Mouse (Mus musculus): ENCODE data around the gene Zc2hc1b. TPM values are rescaled to one million over a fixed set of nuclear protein-coding genes. Genes with fewer than 3 reads are reported as not detected.

Zc2hc1b gene
- polyA plus RNA-seq, 1 experiment: not detected

DNA sequence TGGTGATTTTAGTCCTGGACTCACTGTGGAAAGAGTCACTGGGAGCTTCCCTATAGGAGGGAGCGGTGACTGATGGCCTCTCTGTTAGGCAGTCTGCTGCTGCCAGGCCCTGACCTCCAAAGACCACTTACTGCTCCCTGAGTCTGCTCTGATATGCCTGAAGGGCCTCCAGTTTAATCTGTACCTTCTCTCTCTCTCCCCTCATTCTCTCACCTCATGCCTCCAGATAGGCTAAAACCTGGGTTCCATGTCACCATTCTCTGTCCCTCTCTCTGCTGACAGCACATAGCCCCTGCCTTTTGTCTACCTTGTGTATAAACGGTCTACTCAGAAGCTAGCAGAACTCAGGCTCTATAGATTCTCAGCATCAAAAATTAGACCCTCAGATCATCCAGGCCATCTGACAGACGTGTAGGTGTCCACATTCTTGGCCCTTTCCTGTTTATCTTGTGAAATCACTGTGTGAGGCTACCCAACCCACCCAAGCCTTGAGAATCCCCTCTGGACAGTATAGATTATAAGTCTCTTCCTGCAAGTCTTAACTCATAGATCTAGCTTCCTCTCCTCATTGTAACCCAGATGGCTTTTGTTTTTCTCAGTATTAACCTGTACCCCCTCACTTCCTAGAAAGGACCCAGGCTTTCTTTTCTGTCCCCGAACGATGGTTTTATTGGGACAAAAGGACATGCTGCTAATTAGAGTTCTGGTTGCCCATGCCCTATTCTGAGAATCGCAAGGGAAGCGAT, 59.6 kb downstream of the Zc2hc1b start:
- no peak overlapping the region for H3K4me3 ChIP-seq (replicated peaks)
- no peaks in the 10 kb centered on the region for H3K4me1 ChIP-seq
- TF ChIP-seq GATA1 (IDR thresholded peaks at IDR 0.05; ENCODE audit: borderline replicate concordance, low read length) (no peak), FLI1 (IDR thresholded peaks at IDR 0.05; ENCODE audit: low read length) (no peak)

DNA sequence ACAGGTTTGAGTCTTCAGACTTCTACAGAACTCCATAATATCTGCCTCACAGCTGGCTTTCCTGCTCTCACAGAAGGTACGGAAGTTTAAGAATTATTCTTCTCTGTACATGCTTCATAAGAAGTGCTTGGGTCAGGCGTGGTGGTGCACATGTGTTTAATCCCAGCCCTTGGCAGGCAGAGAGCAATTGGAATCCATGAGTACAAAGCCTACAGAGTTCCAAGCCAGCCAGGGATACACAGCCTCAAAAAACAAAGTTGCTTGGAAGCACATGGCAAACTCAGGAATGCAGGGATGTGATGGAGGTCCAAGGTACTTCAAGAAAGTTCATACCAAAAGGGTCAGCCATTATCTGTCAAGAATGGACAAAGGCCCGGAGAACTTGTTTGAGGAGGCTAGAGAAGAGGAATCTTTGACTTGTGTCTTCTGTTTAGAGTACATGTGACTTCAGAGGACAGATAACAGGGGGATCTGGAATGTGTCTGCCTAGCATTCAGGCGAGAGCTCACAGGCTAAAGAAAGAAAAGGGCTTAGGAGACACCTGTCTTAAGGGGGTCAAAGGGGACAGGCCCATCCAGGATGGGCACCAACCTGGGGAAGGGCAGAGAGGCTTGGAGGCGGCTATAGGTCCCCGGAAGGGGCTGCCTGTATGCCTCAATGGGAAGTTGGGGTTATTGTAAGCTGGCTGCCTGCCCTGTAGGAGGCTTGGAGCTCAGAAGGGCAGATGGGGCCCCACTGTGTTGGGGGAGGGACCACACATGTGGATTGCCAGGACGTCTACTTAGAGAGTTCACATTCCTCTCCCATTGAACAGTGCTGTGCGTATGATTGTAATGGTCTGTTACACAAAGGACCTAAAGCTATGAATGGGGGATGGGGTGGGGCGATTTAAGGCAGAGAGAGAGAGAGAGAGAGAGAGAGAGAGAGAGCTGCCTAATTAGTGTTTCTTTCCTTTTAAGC, 60.8 kb downstream of the Zc2hc1b start:
- H3K4me1 ChIP-seq: no peaks in the 10 kb centered on the region
- TF ChIP-seq FLI1 (IDR thresholded peaks at IDR 0.05; ENCODE audit: low read length) (no peak), GATA1 (IDR thresholded peaks at IDR 0.05; ENCODE audit: borderline replicate concordance, low read length) (no peak)
- H3K27me3 ChIP-seq (replicated peaks): peaks cover 10% of the 10 kb centered on the region
- H3K4me3 ChIP-seq (replicated peaks): no peak overlapping the region
- no peaks in the 10 kb centered on the region for H3K9me3 ChIP-seq
- no peaks in the 10 kb centered on the region for H3K36me3 ChIP-seq (replicated peaks; ENCODE audit: low read length)

More for the DNA sequence above, 59.6 kb downstream of the Zc2hc1b start:
- H3K27me3 ChIP-seq (replicated peaks): peaks cover 10% of the 10 kb centered on the region
- H3K9me3 ChIP-seq: no peaks in the 10 kb centered on the region
- no peaks in the 10 kb centered on the region for H3K36me3 ChIP-seq (replicated peaks; ENCODE audit: low read length)

DNA sequence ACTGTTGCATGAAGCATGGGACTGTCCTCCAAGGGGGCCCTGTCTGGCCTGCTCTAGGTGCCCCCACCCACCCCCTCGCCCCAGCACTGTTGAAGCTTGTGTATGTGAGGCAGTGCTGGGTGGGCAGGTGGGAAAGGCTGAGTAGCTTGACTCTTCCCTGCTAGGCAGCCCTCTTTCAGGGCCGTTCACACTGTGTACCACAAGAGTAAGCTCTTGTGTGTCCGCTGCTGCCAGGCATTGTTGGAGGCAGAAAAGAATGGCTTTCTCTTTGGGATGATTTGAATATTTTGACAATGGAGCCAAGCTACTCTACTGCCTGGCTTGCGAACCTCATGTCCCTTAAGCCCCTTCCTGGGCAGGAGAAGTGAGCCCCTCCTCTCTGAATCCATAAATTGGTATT, 62.8 kb downstream of the Zc2hc1b start:
- Histone ChIP-seq H3K36me3 (replicated peaks; ENCODE audit: low read length) (no peaks in the 10 kb centered on the region), H3K9me3 (no peaks in the 10 kb centered on the region), H3K27me3 (replicated peaks) (peaks cover 11% of the 10 kb centered on the region), H3K4me3 (replicated peaks) (no peak overlapping the region), H3K4me1 (no peaks in the 10 kb centered on the region)
- no peak for TF ChIP-seq FLI1 (IDR thresholded peaks at IDR 0.05; ENCODE audit: low read length)
- no peak for TF ChIP-seq GATA1 (IDR thresholded peaks at IDR 0.05; ENCODE audit: borderline replicate concordance, low read length)

DNA sequence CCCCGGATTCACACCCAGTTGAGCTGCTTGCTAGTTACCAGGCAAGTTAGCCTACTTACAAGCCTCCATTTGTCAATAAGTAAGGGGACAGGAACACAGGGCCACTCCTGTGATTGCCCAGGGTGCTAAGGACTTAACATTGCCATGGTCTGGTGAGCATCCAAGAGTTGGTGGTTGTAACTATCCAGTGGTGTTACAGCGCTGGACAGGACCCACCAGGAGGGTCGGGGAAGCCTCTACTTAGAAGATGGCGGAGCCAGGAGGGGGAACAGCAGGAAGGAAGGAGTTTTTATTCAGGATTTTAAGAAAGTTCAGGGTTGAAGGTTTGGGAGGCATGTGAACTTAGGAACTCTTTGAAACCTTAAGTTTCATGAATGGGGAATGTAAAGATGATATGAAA, 64.2 kb downstream of the Zc2hc1b start:
- Histone ChIP-seq H3K36me3 (replicated peaks; ENCODE audit: low read length) (no peaks in the 10 kb centered on the region), H3K4me3 (replicated peaks) (no peak overlapping the region), H3K4me1 (no peaks in the 10 kb centered on the region), H3K9me3 (no peaks in the 10 kb centered on the region), H3K27me3 (replicated peaks) (peaks cover 11% of the 10 kb centered on the region)
- TF ChIP-seq FLI1 (IDR thresholded peaks at IDR 0.05; ENCODE audit: low read length) (no peak), GATA1 (IDR thresholded peaks at IDR 0.05; ENCODE audit: borderline replicate concordance, low read length) (no peak)

DNA sequence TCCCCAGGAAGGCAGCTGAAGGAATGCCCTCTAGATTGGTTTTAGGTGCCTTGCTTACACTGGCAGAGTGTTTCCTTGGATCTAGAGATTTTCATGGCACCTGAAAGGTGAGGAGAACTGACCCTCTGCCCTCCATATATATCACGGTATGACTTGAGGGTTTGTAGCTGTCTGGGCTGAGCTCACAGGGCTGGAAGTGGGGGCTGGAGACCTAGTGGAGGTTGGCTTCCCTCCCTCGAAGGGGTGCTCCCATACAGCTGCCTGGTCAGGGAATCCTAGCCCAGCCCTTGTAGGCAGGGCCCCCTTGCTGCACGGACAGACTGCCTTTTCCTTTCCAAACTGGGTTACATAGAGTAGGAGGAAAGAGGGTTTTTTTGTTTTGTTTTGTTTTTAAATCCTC, 65.0 kb downstream of the Zc2hc1b start:
- H3K9me3 ChIP-seq: no peaks in the 10 kb centered on the region
- TF ChIP-seq GATA1 (IDR thresholded peaks at IDR 0.05; ENCODE audit: borderline replicate concordance, low read length): no peak
- no peaks in the 10 kb centered on the region for H3K36me3 ChIP-seq (replicated peaks; ENCODE audit: low read length)
- peaks cover 13% of the 10 kb centered on the region for H3K27me3 ChIP-seq (replicated peaks)
- H3K4me1 ChIP-seq: no peaks in the 10 kb centered on the region
- H3K4me3 ChIP-seq (replicated peaks): no peak overlapping the region

DNA sequence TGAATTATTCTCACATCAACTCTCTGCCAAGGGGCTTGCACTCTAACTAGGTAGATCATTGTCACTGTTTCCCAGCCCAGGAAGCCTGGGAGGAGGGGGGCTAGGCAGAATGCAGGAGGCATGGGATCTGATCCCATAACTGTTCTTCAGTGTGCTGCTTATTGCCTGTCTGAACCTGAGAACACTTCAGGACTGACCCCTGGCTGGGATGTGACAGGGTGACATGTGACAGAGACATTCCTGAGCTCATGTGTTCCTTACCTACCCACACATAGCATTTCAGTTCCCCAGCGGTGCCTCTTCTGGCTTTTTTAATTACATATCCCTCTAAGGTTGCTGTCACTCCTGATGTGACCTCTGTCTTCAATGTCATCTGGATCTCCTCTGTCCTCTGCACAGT, 68.0 kb downstream of the Zc2hc1b start:
- Histone ChIP-seq H3K27me3 (replicated peaks) (peaks cover 9% of the 10 kb centered on the region), H3K4me3 (replicated peaks) (no peak overlapping the region), H3K9me3 (no peaks in the 10 kb centered on the region), H3K36me3 (replicated peaks; ENCODE audit: low read length) (no peaks in the 10 kb centered on the region), H3K4me1 (no peaks in the 10 kb centered on the region)
- TF ChIP-seq FLI1 (IDR thresholded peaks at IDR 0.05; ENCODE audit: low read length): no peak
- TF ChIP-seq GATA1 (IDR thresholded peaks at IDR 0.05; ENCODE audit: borderline replicate concordance, low read length): no peak

DNA sequence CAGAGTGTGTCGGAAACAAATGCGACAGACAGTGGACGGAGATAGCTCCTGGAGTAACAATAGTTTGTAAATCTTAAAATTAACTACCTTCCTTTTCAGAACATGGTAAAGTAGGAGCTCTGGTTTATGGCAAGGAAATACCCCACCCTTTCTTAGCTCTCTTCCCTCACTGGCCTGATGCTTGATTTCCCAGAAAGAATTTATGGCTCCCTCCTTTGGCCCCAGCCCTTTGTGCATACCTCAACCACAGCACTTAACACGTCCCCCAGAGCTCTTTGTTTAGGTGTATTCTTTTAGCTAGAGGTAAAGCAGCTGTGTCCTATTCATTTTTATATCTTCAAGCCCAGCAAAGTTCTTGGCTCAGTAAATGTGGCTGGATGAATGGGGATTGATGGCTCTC, 69.0 kb downstream of the Zc2hc1b start:
- TF ChIP-seq GATA1 (IDR thresholded peaks at IDR 0.05; ENCODE audit: borderline replicate concordance, low read length) (no peak), FLI1 (IDR thresholded peaks at IDR 0.05; ENCODE audit: low read length) (no peak)
- H3K36me3 ChIP-seq (replicated peaks; ENCODE audit: low read length): no peaks in the 10 kb centered on the region
- no peak overlapping the region for H3K4me3 ChIP-seq (replicated peaks)
- H3K9me3 ChIP-seq: no peaks in the 10 kb centered on the region
- H3K27me3 ChIP-seq (replicated peaks): peaks cover 9% of the 10 kb centered on the region
- H3K4me1 ChIP-seq: no peaks in the 10 kb centered on the region

DNA sequence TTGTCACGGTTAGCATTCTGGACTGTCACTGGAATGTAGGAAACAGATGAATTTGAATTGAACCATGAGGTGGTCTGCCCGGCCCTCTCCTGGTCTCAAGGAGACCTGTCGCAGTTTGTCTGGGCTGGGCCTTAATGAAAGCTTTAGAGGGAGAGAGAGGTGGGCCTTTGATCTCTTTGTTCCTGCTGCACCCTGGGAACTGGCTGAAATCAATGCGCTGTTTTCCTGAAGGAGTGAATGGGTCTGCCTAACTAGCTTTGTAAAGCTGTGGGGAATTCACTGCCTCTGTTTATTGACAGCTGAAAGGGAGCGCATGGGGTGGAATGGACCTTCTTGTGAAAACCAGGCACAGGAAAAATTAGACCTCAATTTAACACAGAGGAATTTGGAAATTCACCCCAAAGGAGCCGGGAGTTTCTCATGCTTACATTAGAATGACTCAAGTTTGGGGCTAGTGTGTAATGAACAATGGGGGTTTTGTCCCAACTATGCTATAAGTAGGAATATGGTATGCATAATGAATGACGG, 69.7 kb downstream of the Zc2hc1b start:
- Histone ChIP-seq H3K27me3 (replicated peaks) (peaks cover 6% of the 10 kb centered on the region), H3K36me3 (replicated peaks; ENCODE audit: low read length) (no peaks in the 10 kb centered on the region), H3K9me3 (no peaks in the 10 kb centered on the region), H3K4me3 (replicated peaks) (no peak overlapping the region), H3K4me1 (no peaks in the 10 kb centered on the region)
- TF ChIP-seq FLI1 (IDR thresholded peaks at IDR 0.05; ENCODE audit: low read length): no peak
- TF ChIP-seq GATA1 (IDR thresholded peaks at IDR 0.05; ENCODE audit: borderline replicate concordance, low read length): no peak

DNA sequence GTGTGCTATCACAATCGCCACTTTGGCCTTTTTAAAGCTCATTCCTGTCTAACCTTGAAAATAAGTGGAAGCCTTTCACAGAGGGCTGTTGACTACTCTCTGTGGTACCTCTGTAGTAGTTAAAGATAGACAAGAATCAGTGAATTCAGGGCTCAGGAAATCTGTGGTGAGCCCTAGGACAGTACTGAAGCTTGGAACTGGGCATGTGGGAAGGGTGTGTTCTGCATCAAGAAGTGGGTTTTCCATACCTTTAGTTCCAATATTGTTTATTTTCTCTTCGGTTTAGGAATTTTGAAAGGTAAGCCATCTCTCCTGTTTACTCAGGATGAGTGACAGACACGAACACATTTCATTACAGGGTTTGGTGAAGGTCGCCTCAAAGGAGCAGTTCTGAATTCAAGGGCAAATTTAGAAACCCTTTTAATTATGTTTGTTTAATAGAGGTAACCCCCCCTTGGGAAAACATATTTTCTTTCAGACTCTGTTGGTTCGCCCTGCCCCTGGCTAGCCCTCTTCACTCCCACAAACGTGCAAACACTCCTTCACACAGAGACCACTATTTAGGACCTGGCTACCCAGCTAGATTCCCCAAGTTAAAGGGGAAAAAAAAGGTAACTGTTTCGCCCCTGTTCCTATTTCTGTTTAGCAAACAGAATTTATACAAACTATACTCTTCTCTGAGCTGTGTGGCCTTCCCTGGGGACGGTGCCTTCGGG, 70.8 kb downstream of the Zc2hc1b start:
- Histone ChIP-seq H3K4me3 (replicated peaks) (no peak overlapping the region), H3K4me1 (no peaks in the 10 kb centered on the region), H3K27me3 (replicated peaks) (peaks cover 8% of the 10 kb centered on the region), H3K9me3 (no peaks in the 10 kb centered on the region), H3K36me3 (replicated peaks; ENCODE audit: low read length) (no peaks in the 10 kb centered on the region)
- no peak for TF ChIP-seq FLI1 (IDR thresholded peaks at IDR 0.05; ENCODE audit: low read length)
- TF ChIP-seq GATA1 (IDR thresholded peaks at IDR 0.05; ENCODE audit: borderline replicate concordance, low read length): no peak
